Mouse (Mus musculus) erythroblast, adult 5-6 weeks (primary cell): ENCODE measurements around the gene Ppp6r1. TPM values are rescaled to one million over a fixed set of nuclear protein-coding genes. Genes with fewer than 3 reads are reported as not detected.

Experiments used
- ATAC-seq: replicated peaks from 2 replicates; pipeline ENCODE4 v1.8.0; 2016; ENCODE audit warnings: moderate number of reproducible peaks, mild to moderate bottlenecking, moderate TSS enrichment, inconsistent platforms; ENCODE audit not compliant: poor library complexity, low FRiP score, severe bottlenecking
- total RNA-seq, 2 experiments: library from RNA; stranded (forward) in 1 of 2; stranded (reverse) in 1 of 2; fragments of 150-400 nt in 1 of 2; fragments of 200-764, 138-1000 nt in 1 of 2; gene quantifications; 2 replicates each; pipeline versions ENCODE4 v1.2.3 to v1.2.4; 2015 to 2017; ENCODE audit warnings: low replicate concordance in 2 of 2

Gene Ppp6r1
- total RNA-seq, 2 experiments from 2014 or later: 37.3 to 45.3 TPM

GRCm38 (mm10) chr7:4659911-4660443 lies 1.2 kb upstream of the Ppp6r1 start:
- no peak for ATAC-seq

- peak; percentile 32; the same call in 1 of the 2 replicates for ATAC-seq
Measured at GRCm38 (mm10) chr7:4658128-4658907, 501 bp downstream of the Ppp6r1 start.

GRCm38 (mm10) chr7:4657521-4658127 lies 1.2 kb downstream of the Ppp6r1 start:
- peak; percentile 29 for ATAC-seq

DNA sequence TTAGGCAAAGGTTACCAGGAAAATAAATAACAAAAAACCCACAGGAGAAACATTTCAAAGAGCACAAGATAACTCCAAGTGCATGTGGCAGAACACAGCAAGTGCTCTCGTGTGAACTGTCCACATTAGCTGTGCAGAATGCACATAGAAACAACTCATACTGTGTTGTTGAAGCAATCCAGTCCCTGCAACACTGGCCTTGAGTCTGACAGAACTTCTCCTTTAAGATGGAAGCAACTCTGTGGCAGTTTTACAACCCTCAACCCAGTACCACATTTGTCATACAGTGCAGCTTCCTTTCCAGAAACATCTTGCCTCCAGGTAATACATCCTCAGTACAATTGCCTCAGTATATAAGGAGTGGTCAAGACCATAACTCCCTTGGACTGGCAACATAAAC lies 2.0 kb downstream of the Ppp6r1 start:
- ATAC-seq: no peak

GRCm38 (mm10) chr7:4655916-4656315 lies 2.9 kb downstream of the Ppp6r1 start:
- ATAC-seq: no peak

- ATAC-seq: no peak
Measured at GRCm38 (mm10) chr7:4655393-4655792, 3.4 kb downstream of the Ppp6r1 start.

- ATAC-seq: no peak
Measured at GRCm38 (mm10) chr7:4654221-4654620, 4.6 kb downstream of the Ppp6r1 start.

- no peak for ATAC-seq
Measured at GRCm38 (mm10) chr7:4653780-4654179, 5.0 kb downstream of the Ppp6r1 start.

- no peak for ATAC-seq
Measured at GRCm38 (mm10) chr7:4653351-4653750, 5.5 kb downstream of the Ppp6r1 start.

GRCm38 (mm10) chr7:4652726-4653125 lies 6.1 kb downstream of the Ppp6r1 start:
- no peak for ATAC-seq

- ATAC-seq: no peak
Measured at GRCm38 (mm10) chr7:4651581-4651980, 7.2 kb downstream of the Ppp6r1 start.

- ATAC-seq: no peak
Measured at GRCm38 (mm10) chr7:4647992-4648391, 10.8 kb downstream of the Ppp6r1 start.

DNA sequence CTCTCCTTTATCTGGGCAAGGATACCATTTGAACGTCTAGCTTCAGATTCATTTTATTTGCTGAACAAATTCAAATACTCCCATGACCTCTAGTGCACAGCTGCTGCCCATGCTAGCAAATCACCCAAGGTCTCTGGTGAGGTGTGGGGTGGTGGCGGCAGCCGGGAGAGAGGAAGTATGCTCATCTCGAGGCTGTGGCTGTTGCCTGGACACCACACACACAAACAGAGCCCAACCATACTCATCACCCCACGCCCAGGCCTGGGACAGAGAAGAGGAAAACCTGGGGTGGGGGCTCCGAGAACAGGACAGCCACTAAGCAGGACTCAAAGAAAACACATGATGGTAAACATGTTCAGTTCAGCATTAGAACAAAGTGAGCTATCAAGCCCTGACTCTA lies 11.5 kb downstream of the Ppp6r1 start:
- ATAC-seq: no peak

- ATAC-seq: peak; percentile 64
Measured at GRCm38 (mm10) chr7:4646806-4647205, 12.0 kb downstream of the Ppp6r1 start.

DNA sequence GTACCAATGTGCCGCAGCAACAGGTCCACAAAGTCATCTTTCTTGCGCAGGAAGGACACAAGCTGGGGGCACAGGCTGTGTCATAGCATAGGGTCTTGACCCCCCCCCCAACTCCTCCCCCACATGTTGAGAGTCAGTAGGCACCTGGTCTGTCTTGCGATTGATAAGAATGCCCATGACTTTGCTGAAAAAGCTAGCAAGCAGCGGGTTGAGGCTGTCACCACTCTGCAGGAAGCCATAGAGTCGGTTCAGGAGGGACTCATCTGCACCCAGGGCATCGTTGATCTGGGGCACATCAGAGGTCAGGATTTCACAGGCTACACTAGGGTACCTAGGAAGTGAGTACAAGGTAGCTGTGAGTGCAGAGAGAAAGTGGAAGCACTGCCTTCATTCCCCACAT lies 15.6 kb downstream of the Ppp6r1 start:
- ATAC-seq: peak; percentile 58; the same call in 1 of the 2 replicates

DNA sequence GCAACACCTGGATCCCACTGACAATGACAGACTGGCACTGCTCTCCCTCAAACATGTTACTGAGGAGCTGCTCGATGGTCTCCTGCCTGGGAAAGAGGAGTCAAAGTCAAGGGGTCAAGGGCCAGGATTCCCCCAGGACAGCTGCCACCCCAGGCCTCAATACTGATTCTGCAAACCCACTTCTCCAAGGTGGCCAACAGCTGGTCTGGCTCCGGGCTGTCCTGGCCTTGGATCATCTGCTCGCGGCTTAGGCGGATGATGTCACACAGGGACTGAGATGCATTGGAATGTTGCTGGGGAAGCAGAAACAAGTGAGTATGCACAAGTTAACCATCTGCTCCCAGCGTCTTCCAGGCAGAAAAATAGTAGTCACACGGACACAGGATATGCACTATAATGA lies 16.9 kb downstream of the Ppp6r1 start:
- ATAC-seq: no peak

DNA sequence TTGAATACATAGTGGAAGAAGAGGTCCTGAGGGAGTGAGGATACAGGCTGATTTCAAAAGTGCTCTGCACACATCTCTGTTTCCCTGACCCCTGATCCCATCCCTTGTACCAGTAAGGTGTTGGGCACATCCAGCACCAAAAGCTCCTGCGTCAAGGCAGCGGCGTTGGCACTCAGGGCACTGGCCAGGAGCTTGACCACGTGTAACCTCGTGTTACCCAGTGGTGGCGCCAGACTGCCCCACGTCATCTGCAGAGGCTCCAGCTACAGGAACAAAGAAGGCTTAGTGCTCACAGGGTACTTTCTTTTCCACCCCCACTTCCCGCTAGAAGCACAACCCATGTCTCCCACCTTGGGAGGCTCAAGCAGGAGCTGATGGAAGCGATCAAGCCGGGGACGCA lies 17.7 kb downstream of the Ppp6r1 start:
- ATAC-seq: no peak

GRCm38 (mm10) chr7:4636179-4636578 lies 22.6 kb downstream of the Ppp6r1 start:
- ATAC-seq: no peak

GRCm38 (mm10) chr7:4631031-4631430 lies 27.8 kb downstream of the Ppp6r1 start, which contains the start of gene Tmem86b:
Tmem86b (minus strand) TSS chr7:4631422.
- ATAC-seq: peak; percentile 71

DNA sequence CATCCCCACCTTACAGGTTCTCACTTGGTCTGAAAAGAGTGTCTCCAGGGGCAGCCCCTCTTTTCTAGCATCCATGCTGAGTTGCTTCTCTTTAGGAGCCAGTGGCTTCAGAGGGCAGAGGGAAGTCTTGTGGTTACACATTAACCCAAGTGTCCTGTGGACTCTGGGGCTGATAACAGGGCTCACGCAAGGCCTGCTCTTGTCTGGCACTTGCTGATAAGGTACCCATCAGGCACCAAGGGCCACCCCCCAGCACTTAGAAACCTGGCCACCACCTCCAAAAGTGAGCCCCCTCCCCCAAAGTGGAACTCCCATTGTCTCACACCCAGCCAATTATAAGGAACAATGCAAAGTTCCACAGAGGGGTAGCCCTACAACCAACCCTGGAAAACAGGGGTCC lies 28.6 kb downstream of the Ppp6r1 start:
- ATAC-seq: peak; percentile 89

- peak; percentile 34 for ATAC-seq
Measured at GRCm38 (mm10) chr7:4629586-4629985, 29.2 kb downstream of the Ppp6r1 start.
